Mouse (Mus musculus) intestine, embryonic 16.5 days (tissue): Measurements from ENCODE around the gene Ehbp1. TPM values are rescaled to one million over a fixed set of nuclear protein-coding genes. Genes with fewer than 3 reads are reported as not detected.

Source experiments
- ATAC-seq: fragments of 200-750 bp; cut with Nextera tagmentation; 2 replicates; pipeline ENCODE4 v1.8.0; 2017; ENCODE audit warnings: moderate TSS enrichment, moderate library complexity
- H3K27ac ChIP-seq: fragments of 300-500 bp; sonication (generic); 2 replicates; pipeline ENCODE4 v1.5.1; 2014; ENCODE audit warnings: mild to moderate bottlenecking, low read length
- H3K27me3 ChIP-seq: fragments of 300-500 bp; sonication (generic); replicated peaks from 2 replicates; pipeline ENCODE4 v1.6.1; 2014; ENCODE audit warnings: low read length, control low read depth, mixed read lengths; ENCODE audit not compliant: control insufficient read depth, insufficient read depth
- H3K36me3 ChIP-seq: fragments of 300-500 bp; sonication (generic); 2 replicates; pipeline ENCODE4 v1.6.1; 2014; ENCODE audit warnings: low read length, control low read depth; ENCODE audit not compliant: control insufficient read depth, insufficient read depth
- H3K4me1 ChIP-seq: fragments of 300-500 bp; sonication (generic); 2 replicates; pipeline ENCODE4 v1.6.1; 2014; ENCODE audit warnings: low read length, control low read depth, mixed read lengths; ENCODE audit not compliant: control insufficient read depth, insufficient read depth
- H3K4me2 ChIP-seq: fragments of 300-500 bp; sonication (generic); 2 replicates; pipeline ENCODE4 v1.6.1; 2014; ENCODE audit warnings: low read depth, low read length, control low read depth
- H3K4me3 ChIP-seq: fragments of 300-500 bp; sonication (generic); 2 replicates; pipeline ENCODE4 v1.5.1; 2014; ENCODE audit warnings: mild to moderate bottlenecking, low read length
- H3K9ac ChIP-seq: fragments of 300-500 bp; sonication (generic); 2 replicates; pipeline ENCODE4 v1.6.1; 2014; ENCODE audit warnings: low read depth, low read length
- H3K9me3 ChIP-seq: fragments of 300-500 bp; sonication (generic); 2 replicates; pipeline ENCODE4 v1.6.1; 2016; ENCODE audit warnings: low read length, control low read depth; ENCODE audit not compliant: control insufficient read depth
- WGBS: fragments of 180-500 bp; shearing (Covaris S2); extraction: QIAGEN DNeasy Blood & Tissue Kit; methylation state at CpG from one replicate; pipeline ENCODE4 v1.1.7; 2014; 5-methylcytosine and 5-hydroxymethylcytosine counted together
- polyA plus RNA-seq: library from polyadenylated mRNA; unstranded; fragments of >200 nt; fragmentation: Nextera tagmentation; extraction: Ambion mirVana; gene quantifications from 2 replicates; pipeline ENCODE4 v1.2.1, GENCODE M21; 2015

The Ehbp1 gene
- polyA plus RNA-seq, 1 experiment from 2014 or later, result 8.2 TPM

- no peaks in the 10 kb centered on the region for H3K4me1 ChIP-seq
- no peak for ATAC-seq
These were observed 151.5 kb downstream of the Ehbp1 start for GRCm38 (mm10) chr11:22190576-22190975.

GRCm38 (mm10) chr11:22189970-22190369, 152.1 kb downstream of the Ehbp1 start:
- H3K27me3 ChIP-seq, result no peaks in the 10 kb centered on the region
- H3K9me3 ChIP-seq, result no peaks in the 10 kb centered on the region; the same call in 1 of the 2 replicates
- no peaks in the 10 kb centered on the region for H3K4me1 ChIP-seq
- H3K36me3 ChIP-seq, result no peaks in the 10 kb centered on the region
- no peak overlapping the region for H3K4me2 ChIP-seq
- H3K4me3 ChIP-seq, result no peak overlapping the region
- no peak overlapping the region for H3K9ac ChIP-seq
- 69% methylated on average over 3 of the region's 3 CpGs for WGBS
- ATAC-seq, result no peak
- H3K27ac ChIP-seq, result no peak overlapping the region

More at GRCm38 (mm10) chr11:22190576-22190975, 151.5 kb downstream of the Ehbp1 start:
- Histone ChIP-seq H3K27me3 (no peaks in the 10 kb centered on the region), H3K4me2 (no peak overlapping the region), H3K9ac (no peak overlapping the region), H3K27ac (no peak overlapping the region), H3K36me3 (no peaks in the 10 kb centered on the region), H3K9me3 (no peaks in the 10 kb centered on the region; the same call in 1 of the 2 replicates), H3K4me3 (no peak overlapping the region)
- WGBS, result 65% methylated on average over 3 of the region's 3 CpGs

- 77% methylated on average over 8 of the region's 8 CpGs for WGBS
- H3K4me3 ChIP-seq, result no peak overlapping the region
- no peak for ATAC-seq
- no peak overlapping the region for H3K4me2 ChIP-seq
- no peaks in the 10 kb centered on the region for H3K27me3 ChIP-seq
- H3K4me1 ChIP-seq, result no peaks in the 10 kb centered on the region
- H3K9me3 ChIP-seq, result no peaks in the 10 kb centered on the region
- H3K36me3 ChIP-seq, result no peaks in the 10 kb centered on the region
- no peak overlapping the region for H3K27ac ChIP-seq
- H3K9ac ChIP-seq, result no peak overlapping the region
These were observed 160.3 kb downstream of the Ehbp1 start for GRCm38 (mm10) chr11:22181530-22182501.

GRCm38 (mm10) chr11:22180146-22180545, 161.9 kb downstream of the Ehbp1 start:
- Histone ChIP-seq H3K27ac (no peak overlapping the region), H3K4me3 (no peak overlapping the region), H3K4me1 (no peaks in the 10 kb centered on the region), H3K27me3 (no peaks in the 10 kb centered on the region), H3K9ac (no peak overlapping the region), H3K36me3 (no peaks in the 10 kb centered on the region), H3K9me3 (no peaks in the 10 kb centered on the region), H3K4me2 (no peak overlapping the region)
- no peak for ATAC-seq

GRCm38 (mm10) chr11:22178569-22178968, 163.5 kb downstream of the Ehbp1 start:
- Histone ChIP-seq H3K9me3 (no peaks in the 10 kb centered on the region), H3K9ac (no peak overlapping the region), H3K27ac (no peak overlapping the region), H3K36me3 (no peaks in the 10 kb centered on the region), H3K27me3 (no peaks in the 10 kb centered on the region), H3K4me2 (no peak overlapping the region), H3K4me1 (no peaks in the 10 kb centered on the region), H3K4me3 (no peak overlapping the region)
- WGBS, result 88% methylated on average over 1 of the region's 1 CpGs
- ATAC-seq, result 0 out of 2 replicates have a peak, but pooled peaks have one; percentile 28

- Histone ChIP-seq H3K4me2 (no peak overlapping the region), H3K36me3 (peaks cover 5% of the 10 kb centered on the region; the same call in 1 of the 2 replicates), H3K27me3 (no peaks in the 10 kb centered on the region), H3K9ac (no peak overlapping the region), H3K4me3 (no peak overlapping the region), H3K4me1 (no peaks in the 10 kb centered on the region), H3K9me3 (no peaks in the 10 kb centered on the region), H3K27ac (no peak overlapping the region)
- no peak for ATAC-seq
- WGBS, result 85% methylated on average over 3 of the region's 3 CpGs
These were observed 167.8 kb downstream of the Ehbp1 start for GRCm38 (mm10) chr11:22174311-22174710.

GRCm38 (mm10) chr11:22170962-22171638, 171.0 kb downstream of the Ehbp1 start:
- Histone ChIP-seq H3K4me2 (no peak overlapping the region), H3K4me3 (no peak overlapping the region), H3K9me3 (no peaks in the 10 kb centered on the region), H3K27ac (no peak overlapping the region), H3K4me1 (no peaks in the 10 kb centered on the region), H3K27me3 (no peaks in the 10 kb centered on the region), H3K36me3 (peaks cover 5% of the 10 kb centered on the region; the same call in 1 of the 2 replicates), H3K9ac (no peak overlapping the region)
- ATAC-seq, result no peak
- 87% methylated on average over 6 of the region's 6 CpGs for WGBS

- Histone ChIP-seq H3K27ac (no peak overlapping the region), H3K9me3 (no peaks in the 10 kb centered on the region), H3K9ac (no peak overlapping the region), H3K36me3 (no peaks in the 10 kb centered on the region), H3K4me1 (no peaks in the 10 kb centered on the region; the same call in 1 of the 2 replicates), H3K4me2 (no peak overlapping the region), H3K4me3 (no peak overlapping the region), H3K27me3 (no peaks in the 10 kb centered on the region)
- no peak for ATAC-seq
- 89% methylated on average over 4 of the region's 4 CpGs for WGBS
These were observed 184.2 kb downstream of the Ehbp1 start for GRCm38 (mm10) chr11:22157882-22158281.

GRCm38 (mm10) chr11:22156182-22156581, 185.9 kb downstream of the Ehbp1 start:
- Histone ChIP-seq H3K36me3 (no peaks in the 10 kb centered on the region), H3K9me3 (no peaks in the 10 kb centered on the region), H3K27ac (no peak overlapping the region), H3K4me3 (no peak overlapping the region), H3K4me2 (no peak overlapping the region), H3K9ac (no peak overlapping the region), H3K4me1 (no peaks in the 10 kb centered on the region; the same call in 1 of the 2 replicates), H3K27me3 (no peaks in the 10 kb centered on the region)
- ATAC-seq, result no peak
- WGBS, result 89% methylated on average over 2 of the region's 2 CpGs
